Mouse (Mus musculus) intestine, postnatal 0 days (tissue): ENCODE results near the gene Rnf183. TPM values are rescaled to one million over a fixed set of nuclear protein-coding genes. Genes with fewer than 3 reads are reported as not detected.
A peak's percentile ranks its signal among the peaks of the same experiment; 100 is the strongest.

Experiments
- ATAC-seq: fragments of 200-750 bp; cut with Nextera tagmentation; 2 replicates; pipeline ENCODE4 v1.8.0; 2017; ENCODE audit warnings: mild to moderate bottlenecking, moderate TSS enrichment, moderate library complexity
- H3K27ac ChIP-seq: fragments of 300-500 bp; sonication (generic); 2 replicates; pipeline ENCODE4 v1.5.1; 2014; ENCODE audit warnings: mild to moderate bottlenecking, low read depth, low read length, moderate library complexity
- H3K27me3 ChIP-seq: fragments of 300-500 bp; sonication (generic); replicated peaks from 2 replicates; pipeline ENCODE4 v1.6.1; 2014; ENCODE audit warnings: low read length, mixed read lengths; ENCODE audit not compliant: control insufficient read depth, insufficient read depth
- H3K36me3 ChIP-seq: fragments of 300-500 bp; sonication (generic); 2 replicates; pipeline ENCODE4 v1.6.1; 2014; ENCODE audit warnings: mild to moderate bottlenecking, moderate library complexity; ENCODE audit not compliant: control insufficient read depth, insufficient read depth
- H3K4me1 ChIP-seq: fragments of 300-500 bp; sonication (generic); replicated peaks from 2 replicates; pipeline ENCODE4 v1.6.1; 2014; ENCODE audit warnings: antibody characterized with exemption, low read length, mixed read lengths; ENCODE audit not compliant: control insufficient read depth, insufficient read depth
- H3K4me2 ChIP-seq: fragments of 300-500 bp; sonication (generic); replicated peaks from 2 replicates; pipeline ENCODE4 v1.6.1; 2014; ENCODE audit warnings: low read depth, mild to moderate bottlenecking, moderate library complexity
- H3K4me3 ChIP-seq: fragments of 300-500 bp; sonication (generic); 2 replicates; pipeline ENCODE4 v1.5.1; 2014; ENCODE audit warnings: low read depth, low read length
- H3K9ac ChIP-seq: fragments of 300-500 bp; sonication (generic); 2 replicates; pipeline ENCODE4 v1.6.1; 2014; ENCODE audit warnings: mild to moderate bottlenecking, low read depth, low read length
- H3K9me3 ChIP-seq: fragments of 300-500 bp; sonication (generic); 2 replicates; pipeline ENCODE4 v1.6.1; 2016; ENCODE audit warnings: mixed run types; ENCODE audit not compliant: control insufficient read depth
- CTCF ChIP-seq: sonication (generic); IDR thresholded peaks from 2 replicates; pipeline ENCODE4 v1.5.1; 2016; ENCODE audit warnings: low read depth, mild to moderate bottlenecking, control low read depth, antibody characterized with exemption, moderate library complexity
- WGBS: fragments of 180-500 bp; shearing (Covaris S2); extraction: QIAGEN DNeasy Blood & Tissue Kit; methylation state at CpG from one replicate; pipeline ENCODE4 v1.1.7; 2014; 5-methylcytosine and 5-hydroxymethylcytosine counted together
- polyA plus RNA-seq: library from polyadenylated mRNA; unstranded; fragments of >200 nt; fragmentation: Nextera tagmentation; extraction: Ambion mirVana; gene quantifications from 2 replicates; pipeline ENCODE4 v1.2.1, GENCODE M21; 2015

Gene Rnf183
- polyA plus RNA-seq, 1 experiment from 2014 or later, result 0.35 TPM

- Histone ChIP-seq H3K9ac (peak overlapping the region; percentile 72), H3K4me1 (no peaks in the 10 kb centered on the region), H3K4me2 (peak overlapping the region; percentile 62), H3K36me3 (peaks cover 16% of the 10 kb centered on the region), H3K27me3 (no peaks in the 10 kb centered on the region), H3K9me3 (no peaks in the 10 kb centered on the region), H3K4me3 (peak overlapping the region; percentile 65), H3K27ac (peak overlapping the region; percentile 84)
- ATAC-seq, result peak; percentile 41
- peak; percentile 78 for TF ChIP-seq CTCF
- under 1% methylated on average over 35 of the region's 35 CpGs for WGBS
Observed at GRCm38 (mm10) chr4:62407730-62408582, 27.1 kb downstream of the Rnf183 start.

- ATAC-seq, result no peak
- WGBS, result 78% methylated on average over 4 of the region's 4 CpGs
Observed at GRCm38 (mm10) chr4:62406133-62406532, 28.9 kb downstream of the Rnf183 start.

GRCm38 (mm10) chr4:62398956-62399355 lies 36.1 kb downstream of the Rnf183 start:
- Histone ChIP-seq H3K27me3 (no peaks in the 10 kb centered on the region), H3K36me3 (peaks cover 55% of the 10 kb centered on the region), H3K4me1 (no peaks in the 10 kb centered on the region), H3K4me2 (no peak overlapping the region), H3K27ac (no peak overlapping the region), H3K9ac (no peak overlapping the region), H3K9me3 (no peaks in the 10 kb centered on the region), H3K4me3 (no peak overlapping the region)
- 78% methylated on average over 3 of the region's 3 CpGs for WGBS
- no peak for ATAC-seq
- no peak for TF ChIP-seq CTCF

More at GRCm38 (mm10) chr4:62406133-62406532, 28.9 kb downstream of the Rnf183 start:
- no peak overlapping the region for H3K9ac ChIP-seq
- no peak overlapping the region for H3K4me3 ChIP-seq
- TF ChIP-seq CTCF, result no peak
- H3K4me1 ChIP-seq, result no peaks in the 10 kb centered on the region
- no peaks in the 10 kb centered on the region for H3K9me3 ChIP-seq
- no peak overlapping the region for H3K4me2 ChIP-seq
- no peak overlapping the region for H3K27ac ChIP-seq
- H3K36me3 ChIP-seq, result peaks cover 17% of the 10 kb centered on the region
- no peaks in the 10 kb centered on the region for H3K27me3 ChIP-seq

DNA sequence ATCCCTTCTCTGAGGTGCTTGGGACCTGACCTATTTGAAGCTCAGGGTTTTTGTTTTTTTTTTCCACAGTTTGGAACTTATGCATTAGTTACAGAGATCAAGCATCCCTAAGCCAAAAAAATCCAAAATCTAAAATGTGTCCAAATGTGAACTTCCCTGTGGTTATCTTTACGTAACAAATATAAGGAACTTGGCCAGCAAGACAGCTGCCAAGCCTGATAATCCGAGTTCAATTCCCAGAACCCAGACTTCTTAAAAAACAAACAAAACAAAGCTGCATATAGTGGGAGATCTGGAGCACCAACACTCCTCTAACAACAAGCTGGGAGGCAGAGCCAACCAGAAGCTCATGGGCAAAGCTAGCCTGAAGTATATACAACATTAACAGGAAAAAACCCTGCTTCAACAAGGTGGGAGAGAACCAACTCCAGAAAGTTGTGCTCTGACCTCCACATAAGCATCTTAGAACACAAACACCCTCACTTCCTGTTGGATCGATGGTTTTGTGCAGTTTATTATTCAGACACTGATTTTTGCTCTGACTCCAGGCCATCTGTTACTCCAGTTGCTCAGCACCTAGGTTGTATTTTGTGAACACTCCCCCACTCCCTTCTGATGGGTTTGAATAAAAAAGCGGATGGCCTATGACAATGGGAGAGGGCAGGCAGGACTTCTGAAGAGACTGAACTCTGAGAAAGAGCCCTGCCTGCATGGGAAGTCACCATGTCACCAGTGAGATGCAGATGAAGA lies 37.3 kb downstream of the Rnf183 start:
- Histone ChIP-seq H3K4me3 (no peak overlapping the region), H3K4me1 (no peaks in the 10 kb centered on the region), H3K27ac (no peak overlapping the region), H3K9me3 (no peaks in the 10 kb centered on the region), H3K4me2 (no peak overlapping the region), H3K36me3 (peaks cover 59% of the 10 kb centered on the region), H3K9ac (no peak overlapping the region), H3K27me3 (no peaks in the 10 kb centered on the region)
- ATAC-seq, result no peak
- 81% methylated on average over 4 of the region's 4 CpGs for WGBS
- no peak for TF ChIP-seq CTCF

DNA sequence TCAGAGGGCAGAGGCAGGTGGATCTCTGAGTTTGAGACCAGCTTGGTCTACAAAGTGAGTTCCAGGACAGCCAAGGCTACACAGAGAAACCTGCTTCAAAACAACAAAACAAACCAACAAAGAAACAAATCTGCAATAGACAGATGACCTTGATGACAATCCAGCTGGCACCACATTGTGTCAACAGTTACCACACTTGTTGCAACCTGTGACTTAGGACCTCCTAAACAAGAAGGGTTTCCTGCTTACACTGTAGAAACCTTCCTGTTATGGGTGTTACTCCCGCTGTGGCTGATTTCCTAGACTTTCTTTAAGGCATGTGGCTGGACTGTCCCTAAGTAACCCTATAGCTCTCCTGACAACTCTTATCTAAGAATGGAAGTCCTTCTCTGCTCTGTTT lies 39.2 kb downstream of the Rnf183 start:
- no peak overlapping the region for H3K27ac ChIP-seq
- H3K9ac ChIP-seq, result no peak overlapping the region
- H3K4me2 ChIP-seq, result no peak overlapping the region
- peaks cover 52% of the 10 kb centered on the region for H3K36me3 ChIP-seq
- WGBS, result 75% methylated on average over 1 of the region's 1 CpGs
- H3K9me3 ChIP-seq, result no peaks in the 10 kb centered on the region
- H3K4me1 ChIP-seq, result no peaks in the 10 kb centered on the region
- no peak for ATAC-seq
- TF ChIP-seq CTCF, result no peak
- no peak overlapping the region for H3K4me3 ChIP-seq
- no peaks in the 10 kb centered on the region for H3K27me3 ChIP-seq

GRCm38 (mm10) chr4:62393459-62393858 lies 41.6 kb downstream of the Rnf183 start:
- H3K4me3 ChIP-seq, result no peak overlapping the region
- H3K9ac ChIP-seq, result no peak overlapping the region
- no peak overlapping the region for H3K4me2 ChIP-seq
- peak; percentile 45 for ATAC-seq
- 45% methylated on average over 6 of the region's 6 CpGs for WGBS
- no peak overlapping the region for H3K27ac ChIP-seq
- H3K36me3 ChIP-seq, result peaks cover 33% of the 10 kb centered on the region
- no peak for TF ChIP-seq CTCF
- H3K9me3 ChIP-seq, result no peaks in the 10 kb centered on the region
- no peaks in the 10 kb centered on the region; the same call in 1 of the 2 replicates for H3K4me1 ChIP-seq
- no peaks in the 10 kb centered on the region for H3K27me3 ChIP-seq
